ENCODE assay signal across 20 mouse cellular contexts in genomic region chr1:138210387-138211024, GRCm38 (mm10). TPM values are rescaled to one million over a fixed set of nuclear protein-coding genes. Genes with fewer than 3 reads are reported as not detected.
A peak's percentile ranks its signal among the peaks of the same experiment; 100 is the strongest.
DNase-seq lines count a peak whose midpoint lies in the region; ATAC-seq and TF ChIP-seq lines count a peak whose summit lies in the region.
"Had no signal": no experiment of that assay in that cellular context is flagged by ENCODE, and none has a peak within 500 bp of the region (broad histone marks: within the 10 kb centered on the region; RNA-seq: fewer than 3 reads in every experiment).

No protein-coding gene starts in this region.

- H3K27ac ChIP-seq in liver, adult 2 months (replicated peaks; ENCODE audit: insufficient read depth, low read depth, low read length), result 0 out of 2 replicates have a peak overlapping the region, but pooled peaks have one; percentile 58
- no peak overlapping the region for H3K27ac ChIP-seq in liver, embryonic 12.5 days
- no peak overlapping the region for H3K27ac ChIP-seq in heart, embryonic 10.5 days
- H3K27ac ChIP-seq: embryonic facial prominence, embryonic 15.5 days; forebrain, embryonic 15.5 days; heart, embryonic 13.5 days; hindbrain, embryonic 12.5 days had no signal

- H3K9me3 ChIP-seq in liver, embryonic 12.5 days (replicated peaks), result no peaks in the 10 kb centered on the region
- H3K9me3 ChIP-seq in heart, embryonic 10.5 days, result no peaks in the 10 kb centered on the region
- H3K9me3 ChIP-seq: embryonic facial prominence, embryonic 15.5 days; forebrain, embryonic 15.5 days; heart, embryonic 13.5 days; hindbrain, embryonic 12.5 days had no signal

- TF ChIP-seq CTCF in liver, adult 2 months (IDR thresholded peaks at IDR 0.05; ENCODE audit: low read depth, low read length), result no peak

- no peak overlapping the region for H3K4me2 ChIP-seq in liver, embryonic 12.5 days
- H3K4me2 ChIP-seq: embryonic facial prominence, embryonic 15.5 days; forebrain, embryonic 15.5 days; heart, embryonic 13.5 days; hindbrain, embryonic 12.5 days had no signal

- no peak for TF ChIP-seq POLR2A in liver, adult 2 months (IDR thresholded peaks at IDR 0.05; ENCODE audit: extremely low read depth, insufficient read depth, low read length)

- H3K79me2 ChIP-seq in liver, adult 2 months (ENCODE audit: control insufficient read depth, insufficient read depth, low read length), result no peaks in the 10 kb centered on the region

- 55% methylated on average over 3 of the region's 3 CpGs for WGBS in liver, adult 2 months
- WGBS in liver, embryonic 12.5 days (ENCODE audit: insufficient replicate concordance), result 59% methylated on average over 3 of the region's 3 CpGs
- 77% methylated on average over 3 of the region's 3 CpGs for WGBS in heart, embryonic 10.5 days

- peak; percentile 40 for DNase-seq in liver, adult 2 months (ENCODE audit: extremely low read depth, low read depth, low spot score)
- DNase-seq in 416B (ENCODE audit: low read depth), result peak; percentile 48
- no peak for DNase-seq in heart, embryonic 10.5 days (ENCODE audit: low spot score)
- DNase-seq in heart, adult 11 months, result no peak
- DNase-seq: adrenal gland, adult 2 months; adrenal gland, postnatal 25 days; cerebellum, adult 2 months; cerebellum, postnatal 10 days; embryo, embryonic 11 days; gastrocnemius, postnatal 10 days; heart, postnatal 36 days had no signal

- H3K4me1 ChIP-seq in liver, adult 2 months (ENCODE audit: control insufficient read depth, insufficient read depth, low read length), result peaks cover 14% of the 10 kb centered on the region
- no peaks in the 10 kb centered on the region for H3K4me1 ChIP-seq in liver, embryonic 12.5 days
- H3K4me1 ChIP-seq in heart, embryonic 10.5 days, result no peaks in the 10 kb centered on the region
- H3K4me1 ChIP-seq: embryonic facial prominence, embryonic 15.5 days; heart, embryonic 13.5 days had no signal

- no peaks in the 10 kb centered on the region for H3K27me3 ChIP-seq in liver, adult 2 months (ENCODE audit: control insufficient read depth, insufficient read depth, low read length)
- H3K27me3 ChIP-seq in liver, embryonic 12.5 days (replicated peaks), result no peaks in the 10 kb centered on the region
- H3K27me3 ChIP-seq in heart, embryonic 10.5 days (ENCODE audit: insufficient read depth, poor library complexity, severe bottlenecking), result no peaks in the 10 kb centered on the region
- H3K27me3 ChIP-seq: embryonic facial prominence, embryonic 15.5 days; forebrain, embryonic 15.5 days; heart, embryonic 13.5 days; hindbrain, embryonic 12.5 days had no signal

- H3K9ac ChIP-seq in liver, adult 2 months (ENCODE audit: low read depth, low read length), result no peak overlapping the region
- H3K9ac ChIP-seq in liver, embryonic 12.5 days, result no peak overlapping the region
- H3K9ac ChIP-seq: embryonic facial prominence, embryonic 15.5 days; forebrain, embryonic 15.5 days; heart, embryonic 13.5 days; hindbrain, embryonic 12.5 days had no signal

- no peaks in the 10 kb centered on the region for H3K36me3 ChIP-seq in liver, adult 2 months (ENCODE audit: control insufficient read depth, insufficient read depth, low read length)
- H3K36me3 ChIP-seq in liver, embryonic 12.5 days, result no peaks in the 10 kb centered on the region
- H3K36me3 ChIP-seq in heart, embryonic 10.5 days, result no peaks in the 10 kb centered on the region
- H3K36me3 ChIP-seq: embryonic facial prominence, embryonic 15.5 days; forebrain, embryonic 15.5 days; heart, embryonic 13.5 days; hindbrain, embryonic 12.5 days had no signal

- H3K4me3 ChIP-seq in liver, adult 2 months (ENCODE audit: insufficient read depth, low read depth, low read length), result no peak overlapping the region
- H3K4me3 ChIP-seq in liver, embryonic 12.5 days, result no peak overlapping the region
- no peak overlapping the region for H3K4me3 ChIP-seq in heart, embryonic 10.5 days
- H3K4me3 ChIP-seq: embryonic facial prominence, embryonic 15.5 days; erythroblast, embryonic 14.5 days; forebrain, embryonic 15.5 days; heart, embryonic 13.5 days; hindbrain, embryonic 12.5 days had no signal

- no peak for ATAC-seq in liver, embryonic 12.5 days
- peak; percentile 80 for ATAC-seq in common myeloid progenitor, adult 5-6 weeks (replicated peaks; ENCODE audit: low read depth, poor library complexity, severe bottlenecking)
- ATAC-seq in megakaryocyte progenitor cell, adult 5-6 weeks (replicated peaks; ENCODE audit: poor library complexity), result peak; percentile 84
- ATAC-seq: forebrain, embryonic 15.5 days; hindbrain, embryonic 16.5 days had no signal

RNA-seq across cellular contexts. Expression of gene Ptprc, which starts 35.0 kb away (rescaled TPM):
- total RNA-seq in liver, adult 2 months (2014; rRNA removed), result 13.4 and 13.7 TPM in 2 replicates
- polyA plus RNA-seq in liver, adult 2 months (2012; rRNA removed), result 1.8 and 3.4 TPM in 2 replicates
- 5.8 and 6.0 TPM in 2 replicates for polyA plus RNA-seq in liver, embryonic 12.5 days (2016; fragmentation: Nextera tagmentation; extraction: Ambion mirVana)
- 219 and 223 TPM in 2 replicates for total RNA-seq in common myeloid progenitor, adult 5-6 weeks (2017)
- total RNA-seq in megakaryocyte progenitor cell, adult 5-6 weeks (2015), result 125 and 141 TPM in 2 replicates
- 142 and 173 TPM in 2 replicates for total RNA-seq in megakaryocyte progenitor cell, adult 5-6 weeks (2017)
- 0.48 and 0.57 TPM in 2 replicates for polyA plus RNA-seq in heart, embryonic 10.5 days (2016; fragmentation: Nextera tagmentation; extraction: Ambion mirVana)
- polyA plus RNA-seq: erythroblast, embryonic 14.5 days had no signal

Comparison
In these comparisons a context has a peak if more than half of its experiments do, and no peak if none do; other contexts are left out.
1. DNase-seq: peak in liver, adult 2 months (single experiment) and 416B (single experiment); none in heart, embryonic 10.5 days (single experiment) and heart, adult 11 months (single experiment).